Mouse (Mus musculus) kidney, adult 2 months (tissue): Measurements from ENCODE around the gene Csad.

Source experiments
- CTCF ChIP-seq: fragments of 200-500 bp; conservative IDR thresholded peaks from 2 replicates; pipeline ENCODE4 v1.5.1; 2011; ENCODE audit warnings: low read depth, mild to moderate bottlenecking, control low read depth, low read length, moderate library complexity, mixed read lengths; ENCODE audit not compliant: insufficient read depth, insufficient read length
- POLR2A ChIP-seq: fragments of 200-500 bp; IDR thresholded peaks from one replicate; pipeline ENCODE4 v1.6.1; 2011; ENCODE audit warnings: low read depth, low read length, control low read depth

DNA sequence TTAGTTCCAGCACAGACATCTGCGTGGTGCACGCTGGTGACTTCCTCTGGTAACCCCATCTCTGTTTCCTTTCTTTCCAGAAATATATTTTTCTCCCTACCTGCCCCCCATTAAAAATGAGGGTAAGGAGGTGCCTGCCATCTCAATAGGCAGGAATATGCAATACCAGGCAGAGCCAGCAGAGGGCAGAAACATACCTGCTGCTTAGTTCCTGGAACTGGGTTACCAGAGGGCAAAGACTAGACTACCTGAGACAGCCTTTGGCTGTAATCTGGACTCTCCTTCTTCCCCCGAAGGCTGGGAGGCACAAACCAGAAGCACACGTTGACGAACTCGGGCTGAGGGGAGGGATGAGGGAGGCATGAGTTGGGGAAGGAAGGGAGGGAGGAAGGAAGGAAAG is 26.2 kb downstream of the Csad start:
- TF ChIP-seq CTCF (peak; percentile 90), POLR2A (no peak)
